Mouse (Mus musculus): Measurements from ENCODE around the gene Cwc27. TPM values are rescaled to one million over a fixed set of nuclear protein-coding genes. Genes with fewer than 3 reads are reported as not detected.

The Cwc27 gene
- polyA plus RNA-seq (2017; shearing (Covaris generic)) = 10 to 100 TPM; 28.6 to 47.5 (median 29.6) TPM

GRCm38 (mm10) chr13:104816635-104817571 is at the start of gene Cwc27:
Gene Cwc27 (minus strand): TSS chr13:104817142.
- peak; percentile 91 for ATAC-seq

- no peak for ATAC-seq
These were observed 49.8 kb upstream of the Cwc27 start for GRCm38 (mm10) chr13:104866726-104867125.

GRCm38 (mm10) chr13:104863127-104863979 is 46.4 kb upstream of the Cwc27 start, which contains the start of gene Shisal2b:
Gene Shisal2b (minus strand): TSS chr13:104863893.
- ATAC-seq = no peak

- no peak for ATAC-seq
These were observed 36.7 kb upstream of the Cwc27 start for GRCm38 (mm10) chr13:104853645-104854044.

GRCm38 (mm10) chr13:104843295-104844089 is 26.6 kb upstream of the Cwc27 start:
- no peak for ATAC-seq

- ATAC-seq = no peak
These were observed 25.0 kb upstream of the Cwc27 start for GRCm38 (mm10) chr13:104841937-104842336.

- no peak for ATAC-seq
These were observed 20.7 kb upstream of the Cwc27 start for GRCm38 (mm10) chr13:104837628-104838027.

DNA sequence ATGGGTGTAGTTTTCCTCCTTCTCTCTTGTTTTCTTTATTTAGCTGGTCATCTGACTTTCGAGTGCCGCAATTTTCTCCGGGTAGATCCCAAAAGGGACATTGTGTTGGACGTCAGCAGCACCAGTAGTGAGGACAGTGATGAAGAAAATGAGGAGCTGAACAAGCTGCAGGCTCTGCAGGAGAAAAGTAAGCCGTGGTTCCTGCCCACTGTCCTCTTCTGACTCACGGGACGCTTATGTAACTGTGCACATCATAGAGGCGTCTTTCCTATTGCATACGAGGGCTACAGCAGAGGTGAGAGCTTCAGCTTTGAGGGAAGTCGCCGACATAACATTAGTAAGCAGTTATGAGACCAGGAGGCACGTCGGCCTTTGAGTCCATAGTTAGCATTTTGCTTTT is 15.9 kb upstream of the Cwc27 start:
- ATAC-seq = no peak

DNA sequence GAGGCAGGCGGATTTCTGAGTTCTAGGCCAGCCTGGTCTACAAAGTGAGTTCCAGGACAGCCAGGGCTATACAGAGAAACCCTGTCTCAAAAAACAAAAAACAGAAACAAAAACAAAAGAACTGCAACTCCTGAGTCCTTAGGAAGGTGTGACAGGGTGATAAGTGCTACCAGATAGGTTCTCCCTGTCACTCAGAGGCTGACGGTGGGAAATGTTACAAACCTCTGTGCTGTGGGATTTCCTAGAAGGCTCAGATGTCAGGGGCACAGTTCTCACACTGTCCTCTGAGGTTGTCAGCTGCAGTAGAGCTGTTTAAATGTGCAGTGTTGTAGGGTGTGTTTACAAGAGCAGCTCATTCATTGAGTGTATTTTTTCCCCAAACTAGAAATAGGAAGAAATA is 8.5 kb upstream of the Cwc27 start:
- no peak for ATAC-seq

DNA sequence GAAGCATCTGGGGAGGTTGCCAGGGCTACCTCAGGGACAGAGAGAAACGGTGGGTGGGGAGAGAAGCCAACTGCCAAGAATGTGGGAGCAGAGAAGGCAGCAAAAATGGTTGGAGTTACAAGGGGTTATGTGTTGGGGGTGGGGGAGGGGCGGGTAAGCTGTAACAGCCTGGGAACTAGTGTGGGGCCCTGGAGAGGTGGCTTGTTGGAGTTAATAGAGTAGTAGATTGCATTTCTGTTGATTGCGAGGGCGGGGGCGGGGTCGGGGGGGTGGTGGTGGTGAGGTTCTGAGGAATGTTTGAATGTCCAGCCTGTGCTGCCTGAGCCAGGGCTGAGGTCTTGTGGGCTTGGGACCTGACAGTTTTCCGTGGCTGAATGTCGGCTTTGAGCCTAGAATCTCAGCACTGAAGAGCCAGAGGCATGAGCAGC is 5.5 kb upstream of the Cwc27 start:
- ATAC-seq = no peak

- no peak for ATAC-seq
These were observed 5.0 kb upstream of the Cwc27 start for GRCm38 (mm10) chr13:104821908-104822307.

- no peak for ATAC-seq
These were observed 4.2 kb upstream of the Cwc27 start for GRCm38 (mm10) chr13:104821192-104821591.

DNA sequence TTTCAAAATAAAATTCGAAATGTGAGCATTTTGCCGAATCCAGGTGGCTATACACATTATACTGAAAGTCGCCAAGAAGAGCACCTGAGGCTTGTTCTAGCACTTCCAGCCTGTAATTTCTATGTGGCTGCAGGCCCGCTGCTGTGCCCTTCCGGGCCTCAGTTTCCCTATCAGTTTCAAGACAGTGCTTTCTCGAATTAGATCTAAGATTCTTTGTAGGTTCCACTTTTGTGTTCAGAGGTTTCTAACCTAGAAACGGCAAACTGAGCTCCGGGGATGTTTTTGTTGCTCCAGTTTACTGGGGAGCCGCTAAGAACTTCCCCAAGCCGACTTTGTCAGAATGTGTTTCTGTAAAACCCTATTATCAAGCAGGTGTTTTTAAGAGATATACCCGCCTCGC is 754 bp upstream of the Cwc27 start:
- no peak for ATAC-seq

DNA sequence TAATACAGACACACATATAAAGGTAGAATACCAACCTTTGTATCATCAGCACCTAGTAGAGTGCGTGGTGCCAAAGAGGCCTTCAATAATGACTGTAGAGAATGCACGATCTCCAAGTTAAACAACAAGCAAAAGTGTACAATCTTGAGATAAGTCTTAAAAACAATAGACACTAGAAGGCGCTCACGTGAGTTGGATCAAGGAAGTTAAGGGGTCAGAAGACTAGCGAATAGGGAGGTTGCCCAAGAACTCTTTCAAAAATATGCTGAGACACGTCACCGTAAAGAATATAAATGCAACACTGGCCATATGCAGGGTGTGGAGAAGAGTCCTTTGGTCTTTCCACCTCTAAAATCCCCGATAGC is 690 bp downstream of the Cwc27 start:
- no peak for ATAC-seq

DNA sequence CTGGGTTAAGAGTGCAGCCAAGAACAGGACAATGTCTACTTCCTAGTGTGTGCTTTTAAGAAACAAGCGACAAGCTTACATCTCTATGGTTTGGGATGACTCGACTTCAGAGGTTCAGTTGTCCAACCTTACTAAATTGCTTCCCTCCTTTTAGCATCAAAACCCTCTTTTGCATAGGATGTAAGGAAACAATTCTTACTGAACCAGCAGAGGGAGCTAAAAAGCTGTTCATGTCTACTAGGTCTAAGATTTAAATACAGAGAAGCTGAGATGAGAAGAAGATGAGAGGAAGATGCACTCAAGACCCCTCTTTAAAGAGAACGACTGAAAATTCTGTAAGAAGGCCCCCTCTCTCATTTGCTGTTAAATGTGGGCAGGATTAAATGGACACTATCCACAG is 11.3 kb downstream of the Cwc27 start:
- peak; percentile 58 for ATAC-seq

DNA sequence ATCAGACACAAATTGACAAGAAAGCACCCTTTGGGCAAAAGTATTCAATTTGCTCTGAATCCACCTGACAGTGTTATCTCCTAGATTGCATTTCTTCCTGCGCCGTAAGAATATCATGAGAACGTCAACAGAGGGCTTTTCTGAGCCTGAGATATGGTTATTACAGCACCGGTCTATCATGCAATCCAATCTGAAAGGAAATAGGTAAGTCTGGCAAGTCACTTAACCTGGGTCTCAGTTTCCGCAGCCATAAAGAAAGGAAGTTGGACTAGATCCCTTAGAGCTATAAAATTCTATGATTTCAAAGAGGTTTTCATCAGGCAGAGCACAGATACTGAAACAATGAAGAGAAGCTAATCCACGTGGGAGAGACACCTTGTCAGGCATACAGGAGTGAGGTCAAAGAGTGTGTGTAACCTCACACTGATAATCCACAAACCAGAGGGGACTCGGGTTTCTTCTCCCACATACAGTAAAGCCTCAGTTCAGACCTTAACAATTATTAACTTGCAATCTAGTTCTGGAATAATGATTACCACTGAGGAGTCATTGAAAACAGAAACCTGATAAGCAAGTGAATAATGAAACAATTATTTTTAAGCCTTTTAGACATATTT is 17.3 kb downstream of the Cwc27 start:
- no peak for ATAC-seq

GRCm38 (mm10) chr13:104799067-104799466 is 17.9 kb downstream of the Cwc27 start:
- ATAC-seq = no peak

DNA sequence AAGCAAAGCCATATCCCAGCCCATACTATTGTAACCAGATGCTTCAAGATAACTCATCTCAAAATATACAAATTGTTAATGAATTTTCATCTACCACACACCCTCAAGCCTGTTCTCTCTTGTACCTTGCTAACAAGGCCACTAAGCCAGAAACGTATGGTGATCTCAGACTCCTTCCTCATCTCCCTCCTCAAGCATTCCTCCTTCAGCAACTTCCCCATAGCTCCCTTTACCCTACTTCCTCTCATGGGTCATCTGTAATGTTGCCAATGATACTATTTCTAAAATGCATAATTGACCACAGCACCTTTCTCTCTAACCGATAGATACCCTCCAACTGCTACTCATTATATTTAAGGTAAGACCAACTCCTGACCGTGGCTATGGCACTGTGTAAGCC is 22.5 kb downstream of the Cwc27 start:
- no peak for ATAC-seq

GRCm38 (mm10) chr13:104792184-104792583 is 24.8 kb downstream of the Cwc27 start, which contains the start of gene Srek1ip1:
Gene Srek1ip1 (plus strand): TSS chr13:104792484.
- no peak for ATAC-seq

DNA sequence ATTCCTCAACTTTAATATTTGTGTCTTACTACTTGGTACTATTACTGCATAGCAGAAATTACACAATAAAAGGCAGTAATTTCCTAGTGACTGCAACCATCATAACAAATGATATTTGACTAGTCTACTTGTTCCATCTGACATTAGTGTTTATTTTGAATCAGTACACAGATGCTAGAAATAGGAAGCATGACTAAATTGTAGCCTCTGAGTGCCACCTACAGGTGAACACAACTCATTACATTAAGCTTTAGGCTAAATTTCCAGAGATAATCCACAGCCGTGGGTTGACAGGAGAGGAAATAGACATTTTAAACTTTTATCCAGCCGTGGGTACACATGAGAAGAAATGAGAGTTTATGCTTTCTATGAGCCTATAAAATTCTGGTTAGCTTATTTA is 27.3 kb downstream of the Cwc27 start:
- ATAC-seq = peak; percentile 89

DNA sequence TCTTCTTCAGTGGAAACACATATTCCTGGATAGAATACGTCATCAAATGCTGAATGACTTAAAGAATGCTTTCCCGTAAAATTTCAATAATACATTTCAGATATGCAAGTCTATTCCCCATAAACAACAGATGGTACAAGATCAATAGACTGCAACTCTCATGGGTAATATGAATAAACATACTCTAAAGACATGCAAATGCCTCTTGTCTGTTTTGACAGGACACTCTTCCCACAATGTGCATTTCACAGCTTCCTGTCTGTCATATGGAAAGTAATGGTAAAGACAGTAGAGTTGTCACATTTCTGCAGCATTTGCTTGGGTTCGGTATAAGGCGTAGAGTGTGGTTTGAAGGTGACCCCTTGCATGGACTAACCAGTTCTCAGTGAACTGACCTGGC is 29.7 kb downstream of the Cwc27 start:
- no peak for ATAC-seq

- peak; percentile 72 for ATAC-seq
These were observed 37.8 kb downstream of the Cwc27 start for GRCm38 (mm10) chr13:104779104-104779670.
